Mouse (Mus musculus) CH12.LX (cell line): Measurements from ENCODE around the gene D2hgdh. TPM values are rescaled to one million over a fixed set of nuclear protein-coding genes. Genes with fewer than 3 reads are reported as not detected.
"Not testable (repeated sequence)": the region's sequence is repeated elsewhere in the genome, so short reads cannot be mapped to it uniquely, and the experiment has no call there.

Experiments
- DNase-seq: peaks from one replicate; pipeline ENCODE4 v3.0.0-alpha.2; 2013; ENCODE audit errors: extremely low read depth
- H3K27ac ChIP-seq: 2 replicates; pipeline ENCODE4 v1.5.1; 2012; ENCODE audit warnings: low read depth, mild to moderate bottlenecking, control low read depth, moderate library complexity; ENCODE audit not compliant: insufficient read depth
- H3K27me3 ChIP-seq: replicated peaks from 2 replicates; pipeline ENCODE3; 2012; ENCODE audit warnings: inconsistent platforms
- H3K36me3 ChIP-seq, 2 experiments: replicated peaks in 1 of 2; 2 replicates each; pipeline versions ENCODE3 to v1.6.1; 2012; ENCODE audit warnings: inconsistent platforms in 1 of 2, low read length in 1 of 2, mild to moderate bottlenecking in 1 of 2, mixed read lengths in 1 of 2, moderate library complexity in 1 of 2; ENCODE audit not compliant: control insufficient read depth in 1 of 2, insufficient read depth in 1 of 2
- H3K4me1 ChIP-seq, 2 experiments: 2 replicates each; pipeline ENCODE4 v1.6.1; 2012; ENCODE audit warnings: inconsistent platforms in 1 of 2, moderate library complexity in 1 of 2; ENCODE audit not compliant: insufficient read depth in 2 of 2, control insufficient read depth in 1 of 2
- H3K4me2 ChIP-seq: 2 replicates; pipeline ENCODE4 v1.6.1; 2012; ENCODE audit warnings: low read depth, mild to moderate bottlenecking, control low read depth; ENCODE audit not compliant: poor library complexity, insufficient read depth, severe bottlenecking
- H3K4me3 ChIP-seq, 3 experiments: fragments of 150-350 bp in 1 of 3; sonication (generic) in 1 of 3; replicated peaks in 1 of 3; 2 replicates each; pipeline versions ENCODE3 to v1.5.1; 2011 to 2012; ENCODE audit warnings: low read depth in 2 of 3, low read length in 2 of 3, mild to moderate bottlenecking in 2 of 3, moderate library complexity in 2 of 3, control low read depth in 1 of 3, improper control_type of control experiment in 1 of 3, inconsistent platforms in 1 of 3, mixed read lengths in 1 of 3; ENCODE audit not compliant: poor library complexity in 1 of 3
- H3K79me2 ChIP-seq: replicated peaks from 2 replicates; pipeline ENCODE4 v1.6.1; 2012; ENCODE audit warnings: mild to moderate bottlenecking, moderate library complexity; ENCODE audit not compliant: control insufficient read depth, poor library complexity, insufficient read depth, severe bottlenecking; ENCODE audit errors: extremely low read depth
- H3K9ac ChIP-seq: 2 replicates; pipeline ENCODE4 v1.6.1; 2012; ENCODE audit warnings: low read depth, mild to moderate bottlenecking, control low read depth, moderate library complexity; ENCODE audit not compliant: insufficient read depth
- H3K9me3 ChIP-seq: replicated peaks from 2 replicates; pipeline ENCODE3; 2012; ENCODE audit warnings: low read length, inconsistent platforms, mixed read lengths
- CHD2 ChIP-seq: IDR thresholded peaks from 2 replicates; pipeline ENCODE4 v1.6.1; 2011; ENCODE audit warnings: low read length, improper control_type of control experiment
- CTCF ChIP-seq, 2 experiments: IDR thresholded peaks in 1 of 2; conservative IDR thresholded peaks in 1 of 2; 2 replicates each; pipeline ENCODE4 v1.5.1; 2011 to 2012; ENCODE audit warnings: low read depth in 2 of 2, low read length in 2 of 2, improper control_type of control experiment in 1 of 2, inconsistent platforms in 1 of 2, mild to moderate bottlenecking in 1 of 2, moderate library complexity in 1 of 2
- ETS1 ChIP-seq: conservative IDR thresholded peaks from 2 replicates; pipeline ENCODE4 v1.6.1; 2012; ENCODE audit warnings: low read depth, mild to moderate bottlenecking, inconsistent platforms, low read length, improper control_type of control experiment, moderate library complexity
- GABPA ChIP-seq: IDR thresholded peaks from 2 replicates; pipeline ENCODE4 v1.6.1; 2012; ENCODE audit warnings: low read depth, low read length, improper control_type of control experiment, inconsistent platforms; ENCODE audit not compliant: insufficient replicate concordance
- HCFC1 ChIP-seq: IDR thresholded peaks from 2 replicates; pipeline ENCODE4 v1.6.1; 2012; ENCODE audit warnings: low read depth, mild to moderate bottlenecking, inconsistent platforms, low read length, improper control_type of control experiment
- JUN ChIP-seq: IDR thresholded peaks from 2 replicates; pipeline ENCODE4 v1.6.1; 2011; ENCODE audit warnings: low read depth, mild to moderate bottlenecking, low read length, improper control_type of control experiment, moderate library complexity; ENCODE audit not compliant: insufficient read depth
- MAFK ChIP-seq: IDR thresholded peaks from 2 replicates; pipeline ENCODE4 v1.6.1; 2011; ENCODE audit warnings: low read length, improper control_type of control experiment; ENCODE audit not compliant: insufficient replicate concordance
- MAX ChIP-seq: IDR thresholded peaks from 2 replicates; pipeline ENCODE4 v1.6.1; 2011; ENCODE audit warnings: low read length, improper control_type of control experiment
- MYC ChIP-seq: IDR thresholded peaks from 2 replicates; pipeline ENCODE4 v1.6.1; 2011; ENCODE audit warnings: low read depth, mild to moderate bottlenecking, improper control_type of control experiment, low read length
- POLR2A ChIP-seq: IDR thresholded peaks from 2 replicates; pipeline ENCODE4 v1.6.1; 2011; ENCODE audit warnings: low read depth, mild to moderate bottlenecking, improper control_type of control experiment, low read length
- POLR2AphosphoS2 ChIP-seq: IDR thresholded peaks from 2 replicates; pipeline ENCODE4 v1.6.1; 2011; ENCODE audit warnings: low read depth, low read length, improper control_type of control experiment
- SIN3A ChIP-seq: IDR thresholded peaks from 2 replicates; pipeline ENCODE4 v1.6.1; 2012; ENCODE audit warnings: low read length, improper control_type of control experiment, inconsistent platforms
- TBP ChIP-seq: conservative IDR thresholded peaks from 2 replicates; pipeline ENCODE4 v1.6.1; 2011; ENCODE audit warnings: low read depth, low read length, improper control_type of control experiment
- TCF12 ChIP-seq: IDR thresholded peaks from 2 replicates; pipeline ENCODE4 v1.6.1; 2014; ENCODE audit warnings: low read depth, mild to moderate bottlenecking, inconsistent platforms, low read length, improper control_type of control experiment
- USF2 ChIP-seq: conservative IDR thresholded peaks from 2 replicates; pipeline ENCODE4 v1.6.1; 2011; ENCODE audit warnings: low read depth, low read length, improper control_type of control experiment
- dilution Hi-C: fragments of 300-500 bp; cut with MboI; formaldehyde crosslinking; loops from 2 replicates; pipeline ENCODE4 v1.14.3; 2020; ENCODE audit warnings: low sequenced_read_pairs; ENCODE audit not compliant: extremely low pct_unique_long_range_greater_than_20kb, extremely low pct_ligation_motif_present
- in situ Hi-C: fragments of 300-500 bp; cut with MboI; formaldehyde crosslinking; loops from 3 replicates; pipeline ENCODE4 v1.14.3; 2019; ENCODE audit warnings: low sequenced_read_pairs, low pct_ligation_motif_present, low pct_unique_long_range_greater_than_20kb, mixed read lengths
- polyA plus RNA-seq: library from polyadenylated mRNA; unstranded; fragments of >175 nt; gene quantifications from 2 replicates; pipeline ENCODE4 v1.2.1, GENCODE M21; 2012; ENCODE audit warnings: low read depth; ENCODE audit not compliant: insufficient read length
- total RNA-seq, 2 experiments: library from RNA; depleted of rRNA; stranded (reverse); fragments of 300-350 nt in 1 of 2; fragments of >200 nt in 1 of 2; gene quantifications; 2 replicates each; pipeline ENCODE4 v1.2.3; 2012 to 2014

Gene D2hgdh
- total and polyA plus RNA-seq, 3 experiments, result 11.1 to 14.3 (median 13.1) TPM

GRCm38 (mm10) chr1:93855790-93856189 lies 31.1 kb downstream of the D2hgdh start:
- H3K27ac ChIP-seq, in situ Hi-C loops, dilution Hi-C loops, H3K4me3 ChIP-seq, H3K27me3 ChIP-seq, H3K79me2 ChIP-seq, H3K4me2 ChIP-seq, H3K36me3 ChIP-seq, H3K9me3 ChIP-seq, DNase-seq, H3K9ac ChIP-seq, H3K4me1 ChIP-seq: not testable (repeated sequence)

- Histone ChIP-seq H3K4me1 (0 out of 4 replicates have a peak, but pooled peaks cover 0 to 3% of the 10 kb centered on the region in 2 experiments), H3K9me3 (no peaks in the 10 kb centered on the region), H3K27me3 (no peaks in the 10 kb centered on the region), H3K4me3 (no peak overlapping the region), H3K79me2 (no peaks in the 10 kb centered on the region), H3K36me3 (no peaks in the 10 kb centered on the region), H3K9ac (no peak overlapping the region), H3K4me2 (no peak overlapping the region), H3K27ac (no peak overlapping the region)
- TF ChIP-seq POLR2AphosphoS2 (no peak), GABPA (no peak), MYC (no peak), ETS1 (no peak), TCF12 (no peak), TBP (no peak), MAFK (no peak), SIN3A (no peak)
- dilution Hi-C loops, result no loop called here
- no peak for DNase-seq
- in situ Hi-C loops, result no loop called here
These were observed 32.7 kb downstream of the D2hgdh start for GRCm38 (mm10) chr1:93857370-93857769.

- H3K9ac ChIP-seq, result no peak overlapping the region
- no peaks in the 10 kb centered on the region for H3K27me3 ChIP-seq
- no peak for DNase-seq
- no peak for TF ChIP-seq POLR2A
- TF ChIP-seq GABPA, result no peak
- TF ChIP-seq MAX, result no peak
- no peak for TF ChIP-seq JUN
- no peak for TF ChIP-seq HCFC1
- no peak for TF ChIP-seq CHD2
- TF ChIP-seq CTCF (conservative IDR thresholded peaks at IDR 0.05 in 1 of 2, IDR thresholded peaks at IDR 0.05 in 1 of 2; ENCODE audit: low read depth in 2 of 2, low read length in 2 of 2), result no peak
- TF ChIP-seq USF2, result no peak
- H3K36me3 ChIP-seq, result no peaks in the 10 kb centered on the region
- dilution Hi-C loops (no loop called here), in situ Hi-C loops (no loop called here)
- 0 out of 4 replicates have a peak, but pooled peaks cover 0 to 3% of the 10 kb centered on the region in 2 experiments for H3K4me1 ChIP-seq
- H3K79me2 ChIP-seq, result no peaks in the 10 kb centered on the region
- H3K4me2 ChIP-seq, result no peak overlapping the region
- no peak overlapping the region for H3K27ac ChIP-seq
- H3K9me3 ChIP-seq, result no peaks in the 10 kb centered on the region
- no peak overlapping the region for H3K4me3 ChIP-seq
These were observed 33.3 kb downstream of the D2hgdh start for GRCm38 (mm10) chr1:93857991-93858390.
